Mouse (Mus musculus): ENCODE results near the gene Gm17416.

Gene Gm17416

GRCm38 (mm10) chr2:152604057-152604456 is 34.9 kb downstream of the Gm17416 start, which contains the start of gene Defb36:
Defb36 (plus strand) TSS chr2:152604327.
- no peak for DNase-seq (ENCODE audit: low read depth, low spot score)

DNA sequence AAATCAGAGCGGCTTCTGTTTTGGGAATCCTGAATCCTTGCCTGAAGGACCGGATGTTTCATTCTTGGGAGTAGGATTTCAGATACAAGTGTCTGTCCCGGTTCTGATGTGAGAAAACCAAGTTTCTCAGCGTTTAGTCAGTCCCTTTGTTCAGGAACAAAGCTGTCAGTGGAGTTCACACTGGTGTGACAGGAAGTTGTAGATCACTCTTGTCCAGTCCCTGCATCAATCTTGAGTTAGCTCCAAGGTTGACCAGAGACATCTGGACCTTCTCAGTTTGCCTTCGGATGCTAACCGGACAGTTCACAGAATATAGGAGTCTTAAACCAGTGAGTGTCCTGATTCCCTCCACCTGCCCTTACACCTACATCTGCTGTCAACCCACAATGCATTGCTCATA is 38.6 kb downstream of the Gm17416 start:
- no peak for DNase-seq (ENCODE audit: low read depth, low spot score)

DNA sequence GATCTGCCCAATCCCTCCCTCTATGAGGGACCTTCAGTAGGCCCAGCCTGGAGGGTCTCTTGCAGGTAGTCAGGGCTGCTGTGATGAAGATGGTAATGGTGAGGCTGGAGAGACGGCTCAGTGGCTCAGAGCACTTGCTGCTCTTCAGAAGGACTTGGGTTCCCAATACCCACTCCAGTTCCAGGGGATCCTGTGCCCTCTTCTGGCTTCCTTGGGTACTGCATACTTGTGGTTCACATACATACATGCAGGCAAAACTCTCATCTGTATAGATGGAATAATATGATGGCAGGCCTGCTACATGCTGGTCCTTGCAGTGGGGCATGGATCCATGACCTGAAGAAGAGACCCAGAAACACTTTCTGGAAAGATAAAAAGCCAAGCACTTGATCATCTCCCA is 39.6 kb downstream of the Gm17416 start:
- DNase-seq (ENCODE audit: low read depth, low spot score) = no peak

DNA sequence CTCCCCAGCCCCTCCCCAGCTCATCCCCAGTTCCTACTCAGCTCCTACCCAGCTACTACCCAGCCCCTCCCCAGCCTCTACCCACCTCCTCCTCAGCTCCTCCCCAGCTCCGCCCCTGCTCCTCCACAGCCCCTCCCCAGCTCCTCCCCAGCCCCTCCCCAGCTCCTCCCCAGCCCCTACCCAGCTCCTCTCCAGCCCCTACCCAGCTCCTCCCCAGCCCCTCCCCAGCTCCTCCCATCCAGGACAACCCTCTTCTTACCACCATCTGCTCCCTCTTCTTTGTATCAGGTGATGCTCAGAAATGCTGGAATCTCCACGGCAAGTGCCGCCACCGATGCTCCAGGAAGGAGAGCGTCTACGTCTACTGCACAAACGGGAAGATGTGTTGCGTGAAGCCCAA is 43.1 kb downstream of the Gm17416 start:
- DNase-seq (ENCODE audit: low read depth, low spot score) = no peak

- peak; percentile 36 for DNase-seq (ENCODE audit: low read depth, low spot score)
Measured at GRCm38 (mm10) chr2:152615563-152615962, 46.4 kb downstream of the Gm17416 start.

DNA sequence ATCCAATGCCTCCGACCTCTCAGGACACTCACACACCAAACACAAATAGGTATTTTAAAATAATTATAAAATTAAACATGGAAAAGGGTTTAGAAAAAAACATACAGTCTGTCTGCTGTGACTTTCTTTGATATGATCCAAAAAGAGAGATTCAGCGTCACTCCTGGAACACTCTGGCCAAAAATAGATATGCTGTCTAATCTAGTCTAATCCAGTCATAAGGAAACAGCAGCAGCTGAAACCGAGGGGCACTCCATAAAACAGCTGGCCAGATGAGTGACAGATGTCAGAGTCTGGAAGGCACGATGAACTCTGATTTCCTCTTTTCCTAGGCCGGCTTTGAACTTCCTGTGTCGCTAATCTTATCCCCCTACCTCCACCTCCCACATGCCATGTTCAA is 47.3 kb downstream of the Gm17416 start:
- no peak for DNase-seq (ENCODE audit: low read depth, low spot score)

DNA sequence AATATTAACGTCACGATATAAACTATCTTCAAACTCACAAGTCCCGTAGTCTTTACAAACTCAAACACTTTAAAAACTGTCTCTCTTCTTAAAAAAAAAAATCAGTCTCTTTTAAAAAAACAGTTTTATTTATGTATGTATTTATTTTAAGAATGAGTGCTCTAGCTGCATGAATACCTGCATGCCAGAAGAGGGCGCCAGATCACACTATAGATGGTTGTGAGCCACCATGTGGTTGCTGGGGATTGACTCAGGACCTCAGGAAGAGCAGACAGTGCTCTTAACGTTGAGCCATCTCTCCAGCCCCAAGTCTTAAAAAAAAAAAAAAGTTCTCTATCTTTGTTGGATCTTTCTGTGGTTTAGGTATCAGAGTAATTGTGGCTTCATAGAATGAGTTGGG is 48.2 kb downstream of the Gm17416 start:
- DNase-seq (ENCODE audit: low read depth, low spot score) = no peak

Data from retina, adult 2 months (tissue).